Mouse (Mus musculus): Measurements from ENCODE around the gene Slc22a16. TPM values are rescaled to one million over a fixed set of nuclear protein-coding genes. Genes with fewer than 3 reads are reported as not detected.

The Slc22a16 gene
- polyA plus RNA-seq, 1 experiment from 2014 or later, result not detected

DNA sequence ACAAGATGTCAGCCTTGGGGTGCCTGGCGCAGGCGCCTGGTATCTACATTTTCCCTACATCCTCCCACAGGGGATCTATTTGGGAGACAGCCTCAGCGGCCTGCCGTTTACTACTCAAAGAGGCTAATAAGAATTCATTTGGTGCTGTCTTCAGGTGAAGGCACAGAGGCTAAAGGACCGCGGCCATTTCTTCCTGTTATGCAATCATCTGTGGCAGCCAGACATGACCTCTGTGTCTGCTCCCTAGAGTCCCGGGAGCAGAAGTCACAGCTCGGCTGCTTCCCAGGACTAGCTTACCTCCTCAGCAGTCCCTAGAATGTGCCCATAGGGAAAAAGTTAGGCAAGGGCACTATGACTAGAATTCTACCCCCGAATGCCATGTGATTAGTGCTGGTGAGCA is 60.8 kb downstream of the Slc22a16 start:
- WGBS, result 85% methylated on average over 9 of the region's 9 CpGs
- H3K9me3 ChIP-seq (ENCODE audit: control insufficient read depth, low read length), result no peaks in the 10 kb centered on the region
- no peaks in the 10 kb centered on the region for H3K27me3 ChIP-seq (replicated peaks; ENCODE audit: control insufficient read depth, insufficient read depth, low read length)
- no peak for ATAC-seq
- H3K9ac ChIP-seq (replicated peaks; ENCODE audit: low read depth, low read length), result no peak overlapping the region
- no peak overlapping the region for H3K27ac ChIP-seq (ENCODE audit: low read length)
- H3K4me1 ChIP-seq (replicated peaks; ENCODE audit: control insufficient read depth, insufficient read depth, low read length), result no peaks in the 10 kb centered on the region
- no peak overlapping the region for H3K4me2 ChIP-seq (ENCODE audit: low read length)
- H3K36me3 ChIP-seq (ENCODE audit: control insufficient read depth, insufficient read depth), result no peaks in the 10 kb centered on the region
- no peak overlapping the region for H3K4me3 ChIP-seq (replicated peaks; ENCODE audit: low read length)

DNA sequence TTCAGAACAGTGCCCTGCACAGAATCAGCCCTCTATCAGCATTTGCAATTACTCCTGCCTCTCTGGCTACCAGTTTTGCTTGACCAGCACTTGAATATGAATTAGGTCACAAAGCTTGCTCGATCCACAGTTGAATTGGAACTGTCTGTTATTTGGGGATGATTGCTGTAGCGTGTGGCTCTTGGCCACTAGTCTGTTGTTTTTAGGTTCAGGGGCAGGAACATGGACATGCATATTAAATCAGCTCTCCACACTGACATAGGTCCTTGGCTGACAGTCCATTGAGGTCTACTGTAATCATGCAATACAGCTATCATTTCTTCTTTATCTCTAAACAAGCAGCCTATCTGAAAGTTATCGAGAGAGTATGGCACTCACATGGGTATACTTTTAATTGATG is 62.0 kb downstream of the Slc22a16 start:
- Histone ChIP-seq H3K36me3 (ENCODE audit: control insufficient read depth, insufficient read depth) (no peaks in the 10 kb centered on the region), H3K4me2 (ENCODE audit: low read length) (no peak overlapping the region), H3K4me3 (replicated peaks; ENCODE audit: low read length) (no peak overlapping the region), H3K9me3 (ENCODE audit: control insufficient read depth, low read length) (no peaks in the 10 kb centered on the region), H3K27me3 (replicated peaks; ENCODE audit: control insufficient read depth, insufficient read depth, low read length) (no peaks in the 10 kb centered on the region), H3K9ac (replicated peaks; ENCODE audit: low read depth, low read length) (no peak overlapping the region), H3K27ac (ENCODE audit: low read length) (no peak overlapping the region), H3K4me1 (replicated peaks; ENCODE audit: control insufficient read depth, insufficient read depth, low read length) (no peaks in the 10 kb centered on the region)
- ATAC-seq, result no peak
- WGBS, result 50% methylated on average over 3 of the region's 3 CpGs

DNA sequence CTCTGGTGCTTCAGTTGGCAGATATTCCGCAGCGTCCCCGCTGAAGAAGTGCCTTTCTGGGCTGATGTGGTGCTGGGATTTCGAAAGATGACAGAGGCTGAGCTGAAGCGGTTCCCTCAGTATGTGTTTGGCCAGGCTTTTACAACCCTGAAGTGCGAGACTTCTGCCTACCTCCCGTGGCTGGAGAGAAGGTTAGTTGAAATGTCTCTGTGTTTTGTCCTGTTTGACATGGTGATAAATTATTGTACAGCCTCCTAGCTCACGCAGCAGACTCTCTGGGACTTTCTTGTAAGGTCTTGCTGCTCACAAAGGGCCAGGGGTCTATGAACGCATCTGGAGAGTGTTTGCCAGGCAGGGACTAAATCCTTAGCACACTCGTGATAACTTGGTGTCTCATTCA is 67.2 kb downstream of the Slc22a16 start:
- 71% methylated on average over 10 of the region's 10 CpGs for WGBS
- Histone ChIP-seq H3K9me3 (ENCODE audit: control insufficient read depth, low read length) (no peaks in the 10 kb centered on the region), H3K27me3 (replicated peaks; ENCODE audit: control insufficient read depth, insufficient read depth, low read length) (no peaks in the 10 kb centered on the region), H3K36me3 (ENCODE audit: control insufficient read depth, insufficient read depth) (no peaks in the 10 kb centered on the region), H3K4me1 (replicated peaks; ENCODE audit: control insufficient read depth, insufficient read depth, low read length) (peaks cover 5% of the 10 kb centered on the region), H3K4me2 (ENCODE audit: low read length) (no peak overlapping the region), H3K4me3 (replicated peaks; ENCODE audit: low read length) (no peak overlapping the region), H3K27ac (ENCODE audit: low read length) (no peak overlapping the region), H3K9ac (replicated peaks; ENCODE audit: low read depth, low read length) (no peak overlapping the region)
- ATAC-seq, result no peak

DNA sequence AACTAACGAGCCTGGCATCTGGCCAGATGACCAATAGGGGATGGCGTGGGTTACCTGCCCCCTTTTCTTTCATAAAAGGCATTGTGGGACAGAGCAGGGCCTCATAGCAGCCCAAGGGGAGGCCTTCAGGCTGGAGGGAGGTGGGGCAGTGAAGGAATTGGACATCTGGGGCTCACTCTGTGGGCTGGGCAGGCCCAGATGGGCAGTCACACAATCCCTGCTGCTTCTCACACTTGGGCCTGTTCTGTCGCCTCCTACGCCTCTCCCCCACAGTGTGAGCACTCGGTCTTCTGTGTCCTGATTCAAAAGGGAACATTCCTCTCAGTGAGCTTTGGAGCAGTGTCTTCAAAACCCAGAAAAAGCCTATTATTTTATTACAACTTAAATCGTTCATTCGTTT is 68.1 kb downstream of the Slc22a16 start:
- peak; percentile 52; the same call in 1 of the 2 replicates for ATAC-seq
- WGBS, result 26% methylated on average over 7 of the region's 7 CpGs

DNA sequence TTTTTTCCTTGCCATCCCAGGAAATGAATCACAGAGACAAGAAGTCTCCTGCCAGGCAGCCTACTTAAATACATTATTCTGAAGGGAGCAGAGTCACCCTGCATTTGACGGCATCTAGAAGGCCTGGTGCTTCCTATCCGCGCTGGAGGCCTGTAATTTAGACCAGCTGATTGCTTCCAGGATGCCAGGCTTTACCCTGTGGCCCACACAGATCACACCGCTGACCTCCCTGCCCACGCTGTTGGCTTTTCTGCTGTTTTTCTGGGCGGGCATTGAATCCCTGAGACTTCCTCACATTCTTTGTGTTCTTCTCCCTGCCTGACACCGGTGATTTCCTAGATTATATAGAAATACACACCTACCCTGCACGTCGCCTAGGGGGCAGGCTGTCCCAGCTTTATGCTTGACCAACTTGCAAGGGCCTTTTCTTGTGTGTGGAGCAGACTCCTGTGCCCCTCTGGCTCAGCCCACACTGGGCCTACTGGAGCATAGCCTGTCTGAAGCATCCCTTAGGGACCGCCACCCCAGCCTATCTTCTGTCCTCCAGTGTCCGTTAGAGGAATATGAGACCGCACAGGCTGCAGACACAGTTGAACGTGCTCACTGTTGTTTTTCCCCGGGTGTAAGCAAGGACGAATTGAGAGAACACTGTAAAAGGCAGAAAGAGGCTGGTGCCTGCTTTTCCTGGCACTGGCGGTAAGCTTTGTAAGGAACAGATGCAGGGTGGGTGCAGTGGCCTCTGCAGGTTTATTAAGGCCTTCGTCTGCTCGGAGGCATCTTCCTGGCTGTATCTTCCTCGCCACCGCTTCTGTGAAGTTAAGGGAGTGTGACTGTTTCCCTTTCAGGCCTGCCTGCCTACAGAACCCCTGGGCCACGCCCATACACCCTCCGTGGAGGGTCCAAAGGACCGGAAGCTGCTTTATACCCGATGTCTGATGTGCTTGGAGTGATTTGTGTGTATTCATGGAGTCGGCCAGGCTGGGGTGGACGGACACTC is 69.0 kb downstream of the Slc22a16 start:
- no peak overlapping the region for H3K4me2 ChIP-seq (ENCODE audit: low read length)
- peak; percentile 47; the same call in 1 of the 2 replicates for ATAC-seq
- no peak overlapping the region for H3K27ac ChIP-seq (ENCODE audit: low read length)
- 54% methylated on average over 26 of the region's 26 CpGs for WGBS
- no peaks in the 10 kb centered on the region for H3K27me3 ChIP-seq (replicated peaks; ENCODE audit: control insufficient read depth, insufficient read depth, low read length)
- no peaks in the 10 kb centered on the region for H3K9me3 ChIP-seq (ENCODE audit: control insufficient read depth, low read length)
- no peak overlapping the region for H3K4me3 ChIP-seq (replicated peaks; ENCODE audit: low read length)
- no peak overlapping the region; the same call in 1 of the 2 replicates for H3K9ac ChIP-seq (replicated peaks; ENCODE audit: low read depth, low read length)
- H3K36me3 ChIP-seq (ENCODE audit: control insufficient read depth, insufficient read depth), result no peaks in the 10 kb centered on the region
- peaks cover 5% of the 10 kb centered on the region for H3K4me1 ChIP-seq (replicated peaks; ENCODE audit: control insufficient read depth, insufficient read depth, low read length)

More for the DNA sequence above, 68.1 kb downstream of the Slc22a16 start:
- Histone ChIP-seq H3K9ac (replicated peaks; ENCODE audit: low read depth, low read length) (no peak overlapping the region), H3K27ac (ENCODE audit: low read length) (no peak overlapping the region), H3K9me3 (ENCODE audit: control insufficient read depth, low read length) (no peaks in the 10 kb centered on the region), H3K4me2 (ENCODE audit: low read length) (no peak overlapping the region), H3K4me3 (replicated peaks; ENCODE audit: low read length) (no peak overlapping the region), H3K4me1 (replicated peaks; ENCODE audit: control insufficient read depth, insufficient read depth, low read length) (peaks cover 5% of the 10 kb centered on the region), H3K36me3 (ENCODE audit: control insufficient read depth, insufficient read depth) (no peaks in the 10 kb centered on the region), H3K27me3 (replicated peaks; ENCODE audit: control insufficient read depth, insufficient read depth, low read length) (no peaks in the 10 kb centered on the region)

DNA sequence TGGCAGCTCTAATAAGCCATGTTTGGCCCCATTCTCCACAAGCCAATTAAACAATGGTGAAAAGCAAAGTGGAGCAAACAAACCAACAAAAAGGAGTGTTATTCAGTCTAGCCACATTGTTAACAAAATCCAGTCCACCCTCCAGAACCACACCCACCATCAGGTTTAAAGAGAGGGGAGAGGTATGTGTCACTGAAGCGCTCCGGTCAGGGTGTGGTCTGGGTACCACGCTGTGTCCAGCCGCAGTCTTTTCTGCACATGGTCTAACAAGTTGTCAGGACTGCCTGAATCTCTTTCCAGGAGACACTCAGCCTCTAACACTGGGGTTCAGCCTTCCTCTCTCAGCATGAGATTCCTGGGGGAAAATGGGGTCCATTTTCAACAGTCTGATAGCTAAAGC is 70.3 kb downstream of the Slc22a16 start:
- ATAC-seq, result no peak
- Histone ChIP-seq H3K4me2 (ENCODE audit: low read length) (no peak overlapping the region), H3K27me3 (replicated peaks; ENCODE audit: control insufficient read depth, insufficient read depth, low read length) (no peaks in the 10 kb centered on the region), H3K9me3 (ENCODE audit: control insufficient read depth, low read length) (no peaks in the 10 kb centered on the region), H3K36me3 (ENCODE audit: control insufficient read depth, insufficient read depth) (no peaks in the 10 kb centered on the region), H3K9ac (replicated peaks; ENCODE audit: low read depth, low read length) (no peak overlapping the region), H3K4me1 (replicated peaks; ENCODE audit: control insufficient read depth, insufficient read depth, low read length) (peaks cover 5% of the 10 kb centered on the region), H3K4me3 (replicated peaks; ENCODE audit: low read length) (no peak overlapping the region), H3K27ac (ENCODE audit: low read length) (no peak overlapping the region)
- WGBS, result 81% methylated on average over 4 of the region's 4 CpGs

DNA sequence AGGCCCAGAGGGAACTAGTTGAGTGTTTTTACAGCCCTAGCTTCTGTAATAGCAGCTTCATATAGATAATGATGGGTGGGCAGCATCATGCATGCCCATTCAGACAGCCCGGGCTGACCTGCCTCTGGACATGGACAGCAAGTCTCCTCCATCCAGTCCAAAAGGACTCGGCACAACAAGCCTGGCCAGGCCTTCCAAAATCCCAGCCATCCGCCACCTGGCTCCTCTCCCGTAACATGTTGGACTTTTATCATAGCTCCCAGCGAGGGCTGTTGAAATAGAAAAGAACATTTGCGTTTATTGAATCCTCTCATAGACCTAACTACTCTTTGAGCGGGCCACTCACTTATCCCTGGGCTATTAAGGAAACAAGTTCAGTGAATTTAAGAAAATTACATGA is 71.8 kb downstream of the Slc22a16 start:
- H3K4me2 ChIP-seq (ENCODE audit: low read length), result no peak overlapping the region
- no peaks in the 10 kb centered on the region for H3K27me3 ChIP-seq (replicated peaks; ENCODE audit: control insufficient read depth, insufficient read depth, low read length)
- H3K9me3 ChIP-seq (ENCODE audit: control insufficient read depth, low read length), result no peaks in the 10 kb centered on the region
- no peak for ATAC-seq
- H3K36me3 ChIP-seq (ENCODE audit: control insufficient read depth, insufficient read depth), result no peaks in the 10 kb centered on the region
- no peak overlapping the region for H3K4me3 ChIP-seq (replicated peaks; ENCODE audit: low read length)
- 87% methylated on average over 7 of the region's 7 CpGs for WGBS
- no peak overlapping the region for H3K9ac ChIP-seq (replicated peaks; ENCODE audit: low read depth, low read length)
- H3K27ac ChIP-seq (ENCODE audit: low read length), result no peak overlapping the region
- H3K4me1 ChIP-seq (replicated peaks; ENCODE audit: control insufficient read depth, insufficient read depth, low read length), result peaks cover 5% of the 10 kb centered on the region

DNA sequence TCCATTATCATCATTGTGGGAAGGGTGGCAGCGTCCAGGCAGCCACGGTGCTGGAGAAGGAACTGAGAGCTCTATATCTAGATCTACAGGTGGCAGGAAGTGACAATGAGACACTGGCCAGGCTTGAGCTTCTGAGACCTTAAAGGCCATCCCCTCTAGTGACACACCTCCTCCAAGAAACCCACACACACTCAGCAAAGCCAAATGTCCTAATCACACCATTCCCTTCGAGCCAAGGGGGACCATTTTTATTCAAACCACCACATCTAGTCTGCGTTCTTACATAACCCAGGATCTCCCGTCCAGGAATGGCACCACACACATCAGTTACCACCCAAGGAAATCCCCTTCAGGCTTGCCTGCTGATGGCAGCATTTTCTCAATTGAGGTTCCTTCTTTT is 73.0 kb downstream of the Slc22a16 start:
- no peak for ATAC-seq
- Histone ChIP-seq H3K9me3 (ENCODE audit: control insufficient read depth, low read length) (no peaks in the 10 kb centered on the region), H3K27ac (ENCODE audit: low read length) (no peak overlapping the region), H3K27me3 (replicated peaks; ENCODE audit: control insufficient read depth, insufficient read depth, low read length) (no peaks in the 10 kb centered on the region), H3K9ac (replicated peaks; ENCODE audit: low read depth, low read length) (no peak overlapping the region), H3K36me3 (ENCODE audit: control insufficient read depth, insufficient read depth) (no peaks in the 10 kb centered on the region), H3K4me2 (ENCODE audit: low read length) (no peak overlapping the region), H3K4me1 (replicated peaks; ENCODE audit: control insufficient read depth, insufficient read depth, low read length) (peaks cover 4% of the 10 kb centered on the region), H3K4me3 (replicated peaks; ENCODE audit: low read length) (no peak overlapping the region)
- 86% methylated on average over 5 of the region's 5 CpGs for WGBS

DNA sequence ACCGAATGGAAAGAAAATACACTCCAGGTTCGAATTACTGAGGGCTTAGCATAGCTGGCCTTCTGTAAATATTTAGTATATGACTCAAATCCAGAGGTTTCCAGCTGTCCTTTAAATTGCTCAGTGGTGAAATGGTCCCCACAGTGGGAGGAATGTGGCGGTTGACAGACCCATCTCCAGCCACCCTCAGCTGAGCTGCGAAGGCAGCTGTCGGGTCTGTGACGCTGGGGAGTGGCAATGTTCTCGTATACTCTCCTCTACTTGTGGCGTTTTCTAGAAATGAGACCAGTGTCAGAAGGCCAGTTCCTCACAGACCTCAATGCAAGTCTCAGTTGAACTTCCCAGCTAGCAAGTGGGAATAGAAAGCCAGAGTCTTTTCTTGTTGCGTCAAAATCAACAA is 74.3 kb downstream of the Slc22a16 start:
- Histone ChIP-seq H3K27ac (ENCODE audit: low read length) (no peak overlapping the region), H3K9me3 (ENCODE audit: control insufficient read depth, low read length) (no peaks in the 10 kb centered on the region), H3K36me3 (ENCODE audit: control insufficient read depth, insufficient read depth) (no peaks in the 10 kb centered on the region), H3K4me3 (replicated peaks; ENCODE audit: low read length) (no peak overlapping the region), H3K27me3 (replicated peaks; ENCODE audit: control insufficient read depth, insufficient read depth, low read length) (no peaks in the 10 kb centered on the region), H3K9ac (replicated peaks; ENCODE audit: low read depth, low read length) (no peak overlapping the region), H3K4me1 (replicated peaks; ENCODE audit: control insufficient read depth, insufficient read depth, low read length) (no peaks in the 10 kb centered on the region), H3K4me2 (ENCODE audit: low read length) (no peak overlapping the region)
- 78% methylated on average over 9 of the region's 9 CpGs for WGBS
- no peak for ATAC-seq

Measured in forebrain, embryonic 16.5 days (tissue).